Mouse (Mus musculus) urinary bladder, postnatal 14 days (tissue): Measurements from ENCODE around the gene Nbeal2.

Source experiments
- DNase-seq: peaks from one replicate; pipeline ENCODE4 v3.0.0; 2021; ENCODE audit warnings: low spot score

The Nbeal2 gene

GRCm38 (mm10) chr9:110673107-110673752 lies 19.3 kb upstream of the Nbeal2 start:
- no peak for DNase-seq

- DNase-seq, result no peak
These were observed 18.6 kb upstream of the Nbeal2 start for GRCm38 (mm10) chr9:110672462-110673106.

GRCm38 (mm10) chr9:110669785-110670184 lies 15.8 kb upstream of the Nbeal2 start:
- no peak for DNase-seq

- no peak for DNase-seq
These were observed 14.8 kb upstream of the Nbeal2 start for GRCm38 (mm10) chr9:110668601-110669293.

GRCm38 (mm10) chr9:110667219-110667836 lies 13.4 kb upstream of the Nbeal2 start:
- no peak for DNase-seq

GRCm38 (mm10) chr9:110666374-110666773 lies 12.4 kb upstream of the Nbeal2 start:
- no peak for DNase-seq

- DNase-seq, result no peak
These were observed 12.0 kb upstream of the Nbeal2 start for GRCm38 (mm10) chr9:110665912-110666311.

GRCm38 (mm10) chr9:110662844-110663243 lies 8.9 kb upstream of the Nbeal2 start:
- no peak for DNase-seq

GRCm38 (mm10) chr9:110660856-110661612 lies 7.1 kb upstream of the Nbeal2 start:
- DNase-seq, result no peak

GRCm38 (mm10) chr9:110660208-110660607 lies 6.2 kb upstream of the Nbeal2 start:
- no peak for DNase-seq

GRCm38 (mm10) chr9:110659521-110659920 lies 5.6 kb upstream of the Nbeal2 start:
- no peak for DNase-seq

GRCm38 (mm10) chr9:110657474-110658078 lies 3.6 kb upstream of the Nbeal2 start:
- DNase-seq, result no peak

- DNase-seq, result peak; percentile 93
These were observed 2.6 kb upstream of the Nbeal2 start, which contains the start of gene Ccdc12 for GRCm38 (mm10) chr9:110656249-110657221. Ccdc12 (plus strand) TSS chr9:110656503.

- no peak for DNase-seq
These were observed 1.7 kb upstream of the Nbeal2 start for GRCm38 (mm10) chr9:110655651-110656007.

GRCm38 (mm10) chr9:110654726-110655650 lies 1.0 kb upstream of the Nbeal2 start:
- DNase-seq, result no peak

GRCm38 (mm10) chr9:110652963-110653654 lies 852 bp downstream of the Nbeal2 start:
- DNase-seq, result no peak

- peak; percentile 70 for DNase-seq
These were observed 1.8 kb downstream of the Nbeal2 start for GRCm38 (mm10) chr9:110651931-110652722.

GRCm38 (mm10) chr9:110649775-110650174 lies 4.2 kb downstream of the Nbeal2 start:
- DNase-seq, result no peak
